In the genomic region with DNA sequence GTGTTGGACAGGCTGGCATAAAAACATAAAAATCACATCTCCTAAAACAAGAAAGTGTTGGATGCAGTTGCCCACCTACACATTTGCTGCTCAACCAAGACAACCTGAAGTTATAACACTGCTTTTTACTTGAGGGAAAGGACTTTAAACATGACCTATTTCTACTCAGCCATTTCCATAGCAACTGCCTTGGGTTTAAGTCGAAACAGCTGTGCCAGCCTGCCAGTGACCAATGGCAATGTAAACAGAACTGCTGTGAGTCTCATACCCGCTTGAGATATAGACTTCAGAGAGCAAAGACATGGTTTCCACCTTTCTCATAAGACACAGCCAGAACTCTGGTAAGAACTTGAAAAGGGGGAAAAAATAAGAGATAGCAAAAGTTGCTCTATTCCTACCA, we compare ENCODE assay signal across 19 mouse cellular contexts. TPM values are rescaled to one million over a fixed set of nuclear protein-coding genes. Genes with fewer than 3 reads are reported as not detected.
DNase-seq lines count a peak whose midpoint lies in the region; ATAC-seq lines count a peak whose summit lies in the region.
"Had no signal": no experiment of that assay in that cellular context is flagged by ENCODE, and none has a peak within 500 bp of the region (broad histone marks: within the 10 kb centered on the region; RNA-seq: fewer than 3 reads in every experiment).

No protein-coding gene starts in this region.

- no peak overlapping the region for H3K4me3 ChIP-seq in neural tube, embryonic 15.5 days (replicated peaks)
- no peak overlapping the region for H3K4me3 ChIP-seq in embryonic facial prominence, embryonic 14.5 days (ENCODE audit: low read depth, low read length)
- H3K4me3 ChIP-seq in forebrain, embryonic 14.5 days (ENCODE audit: low read depth, low read length), result no peak overlapping the region
- H3K4me3 ChIP-seq: heart, embryonic 12.5 days; kidney, embryonic 15.5 days; liver, embryonic 12.5 days had no signal

- DNase-seq in frontal cortex, postnatal 25 days (ENCODE audit: low spot score in 2 of 2), result no peak
- DNase-seq in neural tube, embryonic 10.5 days (ENCODE audit: extremely low spot score, low spot score), result peak; percentile 23
- peak; percentile 55 for DNase-seq in embryonic facial prominence, embryonic 14.5 days (ENCODE audit: low spot score)
- peak; percentile 3 for DNase-seq in retina, postnatal 7 days (ENCODE audit: low read depth, low spot score)
- DNase-seq in forebrain, embryonic 14.5 days (ENCODE audit: low spot score), result no peak
- DNase-seq: adrenal gland, postnatal 36 days; cerebellum, postnatal 25 days; forebrain, postnatal 0 days; gastrocnemius, postnatal 25 days; lung, postnatal 14 days; midbrain, embryonic 14.5 days; thymus, postnatal 25 days had no signal

- 78% methylated on average over 2 of the region's 2 CpGs for WGBS in neural tube, embryonic 15.5 days
- WGBS in embryonic facial prominence, embryonic 14.5 days, result 24% methylated on average over 2 of the region's 2 CpGs
- WGBS in forebrain, embryonic 14.5 days, result 80% methylated on average over 2 of the region's 2 CpGs

- H3K36me3 ChIP-seq in neural tube, embryonic 15.5 days, result no peaks in the 10 kb centered on the region
- no peaks in the 10 kb centered on the region for H3K36me3 ChIP-seq in embryonic facial prominence, embryonic 14.5 days (ENCODE audit: control insufficient read depth, insufficient read depth, low read length)
- H3K36me3 ChIP-seq in forebrain, embryonic 14.5 days (ENCODE audit: control insufficient read depth, insufficient read depth, low read length), result no peaks in the 10 kb centered on the region
- H3K36me3 ChIP-seq: heart, embryonic 12.5 days; kidney, embryonic 15.5 days; liver, embryonic 12.5 days had no signal

- no peaks in the 10 kb centered on the region for H3K9me3 ChIP-seq in neural tube, embryonic 15.5 days (replicated peaks)
- no peaks in the 10 kb centered on the region for H3K9me3 ChIP-seq in embryonic facial prominence, embryonic 14.5 days (ENCODE audit: control insufficient read depth, low read length)
- H3K9me3 ChIP-seq in forebrain, embryonic 14.5 days (replicated peaks; ENCODE audit: control insufficient read depth, low read length), result no peaks in the 10 kb centered on the region
- H3K9me3 ChIP-seq: heart, embryonic 12.5 days; kidney, embryonic 15.5 days; liver, embryonic 12.5 days had no signal

- H3K4me2 ChIP-seq in neural tube, embryonic 15.5 days, result no peak overlapping the region
- H3K4me2 ChIP-seq in embryonic facial prominence, embryonic 14.5 days (ENCODE audit: low read depth, low read length), result no peak overlapping the region
- H3K4me2 ChIP-seq in forebrain, embryonic 14.5 days (ENCODE audit: low read length), result no peak overlapping the region
- H3K4me2 ChIP-seq: heart, embryonic 12.5 days; kidney, embryonic 15.5 days; liver, embryonic 12.5 days had no signal

- H3K4me1 ChIP-seq in neural tube, embryonic 15.5 days, result no peaks in the 10 kb centered on the region
- 0 out of 2 replicates have a peak, but pooled peaks cover 3% of the 10 kb centered on the region for H3K4me1 ChIP-seq in embryonic facial prominence, embryonic 14.5 days (ENCODE audit: control insufficient read depth, insufficient read depth, low read length)
- H3K4me1 ChIP-seq in forebrain, embryonic 14.5 days (ENCODE audit: control insufficient read depth, insufficient read depth, low read length), result no peaks in the 10 kb centered on the region
- H3K4me1 ChIP-seq: kidney, embryonic 15.5 days had no signal

- H3K27ac ChIP-seq in neural tube, embryonic 15.5 days (replicated peaks), result no peak overlapping the region
- peak overlapping the region; percentile 25; the same call in 1 of the 2 replicates for H3K27ac ChIP-seq in embryonic facial prominence, embryonic 14.5 days (replicated peaks; ENCODE audit: low read depth, low read length)
- no peak overlapping the region for H3K27ac ChIP-seq in forebrain, embryonic 14.5 days (ENCODE audit: low read depth, low read length)
- H3K27ac ChIP-seq: kidney, embryonic 15.5 days; liver, embryonic 12.5 days had no signal

- peak; percentile 71 for ATAC-seq in frontal cortex, adult (ENCODE audit: low TSS enrichment)
- ATAC-seq in neural tube, embryonic 15.5 days (ENCODE audit: low FRiP score), result no peak
- ATAC-seq in embryonic facial prominence, embryonic 14.5 days (ENCODE audit: low read depth), result no peak
- ATAC-seq in forebrain, embryonic 14.5 days, result no peak
- no peak for ATAC-seq in megakaryocyte, adult 5-6 weeks (ENCODE audit: poor library complexity, severe bottlenecking)
- ATAC-seq: forebrain, postnatal 0 days; liver, embryonic 12.5 days had no signal

- H3K9ac ChIP-seq in neural tube, embryonic 15.5 days (replicated peaks), result no peak overlapping the region
- H3K9ac ChIP-seq in embryonic facial prominence, embryonic 14.5 days (ENCODE audit: low read depth, low read length), result no peak overlapping the region
- H3K9ac ChIP-seq in forebrain, embryonic 14.5 days (ENCODE audit: low read length), result no peak overlapping the region
- H3K9ac ChIP-seq: forebrain, postnatal 0 days; heart, embryonic 12.5 days; kidney, embryonic 15.5 days; liver, embryonic 12.5 days had no signal

- no peaks in the 10 kb centered on the region for H3K27me3 ChIP-seq in neural tube, embryonic 15.5 days (replicated peaks)
- H3K27me3 ChIP-seq in embryonic facial prominence, embryonic 14.5 days (replicated peaks; ENCODE audit: control insufficient read depth, insufficient read depth, low read length), result no peaks in the 10 kb centered on the region
- H3K27me3 ChIP-seq in forebrain, embryonic 14.5 days (replicated peaks; ENCODE audit: control insufficient read depth, insufficient read depth, low read length), result no peaks in the 10 kb centered on the region
- H3K27me3 ChIP-seq: CH12.LX; heart, embryonic 12.5 days; kidney, embryonic 15.5 days; liver, embryonic 12.5 days had no signal

RNA-seq across cellular contexts. Expression of gene Sumf1, which starts 24.8 kb away (rescaled TPM):
- polyA plus RNA-seq in neural tube, embryonic 15.5 days (2015; fragmentation: Nextera tagmentation; extraction: Ambion mirVana), result 11.6 and 13.5 TPM in 2 replicates
- 27.4 and 28.6 TPM in 2 replicates for polyA plus RNA-seq in embryonic facial prominence, embryonic 14.5 days (2014; fragmentation: Nextera tagmentation; extraction: Ambion mirVana)
- 12.5 TPM in 2 replicates for polyA plus RNA-seq in forebrain, embryonic 14.5 days (2014; fragmentation: Nextera tagmentation; extraction: Ambion mirVana)
- 43.7 and 48.2 TPM in 2 replicates for total RNA-seq in megakaryocyte, adult 5-6 weeks (2015)
- 44.8 and 49.1 TPM in 2 replicates for total RNA-seq in megakaryocyte, adult 5-6 weeks (2017)

RNA-seq across cellular contexts. Expression of gene Itpr1, which starts 52.3 kb away (rescaled TPM):
- 3.3 and 6.4 TPM in 2 replicates for polyA plus RNA-seq in neural tube, embryonic 15.5 days (2015; fragmentation: Nextera tagmentation; extraction: Ambion mirVana)
- 9.1 and 11.2 TPM in 2 replicates for polyA plus RNA-seq in embryonic facial prominence, embryonic 14.5 days (2014; fragmentation: Nextera tagmentation; extraction: Ambion mirVana)
- polyA plus RNA-seq in forebrain, embryonic 14.5 days (2014; fragmentation: Nextera tagmentation; extraction: Ambion mirVana), result 5.2 and 8.5 TPM in 2 replicates
- total RNA-seq in megakaryocyte, adult 5-6 weeks (2015), result 51.2 and 55.7 TPM in 2 replicates
- 127 and 135 TPM in 2 replicates for total RNA-seq in megakaryocyte, adult 5-6 weeks (2017)

Comparison
In these comparisons a context has a peak if more than half of its experiments do, and no peak if none do; other contexts are left out.
1. DNase-seq: peak in neural tube, embryonic 10.5 days (single experiment), embryonic facial prominence, embryonic 14.5 days (single experiment) and retina, postnatal 7 days (single experiment); none in frontal cortex, postnatal 25 days (0 of 2) and forebrain, embryonic 14.5 days (single experiment).